Mouse (Mus musculus) heart, postnatal 0 days (tissue): Measurements from ENCODE around the gene Prdm10. TPM values are rescaled to one million over a fixed set of nuclear protein-coding genes. Genes with fewer than 3 reads are reported as not detected.

Source experiments
- ATAC-seq: fragments of 200-750 bp; cut with Nextera tagmentation; 2 replicates; pipeline ENCODE4 v1.8.0; 2017; ENCODE audit warnings: low read depth, moderate number of reproducible peaks, moderate library complexity; ENCODE audit not compliant: insufficient read depth
- DNase-seq: peaks from one replicate; pipeline ENCODE4 v3.0.0-alpha.2; 2016; ENCODE audit warnings: low spot score
- H3K27ac ChIP-seq: fragments of 300-500 bp; sonication (generic); 2 replicates; pipeline ENCODE4 v1.5.1; 2014; ENCODE audit warnings: low read depth, mild to moderate bottlenecking
- H3K27me3 ChIP-seq: fragments of 300-500 bp; sonication (generic); 2 replicates; pipeline ENCODE4 v1.6.1; 2014; ENCODE audit warnings: low read length, mixed read lengths; ENCODE audit not compliant: control insufficient read depth, insufficient read depth
- H3K36me3 ChIP-seq: fragments of 300-500 bp; sonication (generic); replicated peaks from 2 replicates; pipeline ENCODE4 v1.6.1; 2014; ENCODE audit warnings: low read length, mixed read lengths; ENCODE audit not compliant: control insufficient read depth, insufficient read depth
- H3K4me1 ChIP-seq: fragments of 300-500 bp; sonication (generic); 2 replicates; pipeline ENCODE4 v1.6.1; 2014; ENCODE audit warnings: antibody characterized with exemption; ENCODE audit not compliant: control insufficient read depth, insufficient read depth
- H3K4me2 ChIP-seq: fragments of 300-500 bp; sonication (generic); 2 replicates; pipeline ENCODE4 v1.6.1; 2014; ENCODE audit warnings: low read depth, mild to moderate bottlenecking, low read length, moderate library complexity
- H3K4me3 ChIP-seq: fragments of 300-500 bp; sonication (generic); 2 replicates; pipeline ENCODE4 v1.5.1; 2014; ENCODE audit warnings: low read depth, low read length
- H3K9ac ChIP-seq: fragments of 300-500 bp; sonication (generic); replicated peaks from 2 replicates; pipeline ENCODE4 v1.6.1; 2014; ENCODE audit warnings: low read depth, low read length, mixed read lengths
- H3K9me3 ChIP-seq: fragments of 300-500 bp; sonication (generic); replicated peaks from 2 replicates; pipeline ENCODE4 v1.6.1; 2016; ENCODE audit warnings: low read length; ENCODE audit not compliant: control insufficient read depth
- CTCF ChIP-seq: IDR thresholded peaks from 2 replicates; pipeline ENCODE4 v1.5.1; 2016; ENCODE audit warnings: antibody characterized with exemption, control low read depth, low read depth
- EP300 ChIP-seq: IDR thresholded peaks from 2 replicates; pipeline ENCODE4 v1.6.1; 2016; ENCODE audit warnings: antibody characterized with exemption, low read depth
- WGBS: fragments of 180-500 bp; shearing (Covaris S2); extraction: QIAGEN DNeasy Blood & Tissue Kit; methylation state at CpG from one replicate; pipeline ENCODE4 v1.1.7; 2014; 5-methylcytosine and 5-hydroxymethylcytosine counted together
- polyA plus RNA-seq: library from polyadenylated mRNA; unstranded; fragments of >200 nt; fragmentation: Nextera tagmentation; extraction: Ambion mirVana; gene quantifications from 2 replicates; pipeline ENCODE4 v1.2.1, GENCODE M21; 2015
- total RNA-seq: library from RNA; depleted of rRNA; stranded (reverse); fragments of >200 nt; gene quantifications from 2 replicates; pipeline ENCODE4 v1.2.3, GENCODE M21; 2014; ENCODE audit warnings: low replicate concordance

Prdm10 gene
- total and polyA plus RNA-seq, 2 experiments from 2014 or later: 1.2 to 2.6 TPM

DNA sequence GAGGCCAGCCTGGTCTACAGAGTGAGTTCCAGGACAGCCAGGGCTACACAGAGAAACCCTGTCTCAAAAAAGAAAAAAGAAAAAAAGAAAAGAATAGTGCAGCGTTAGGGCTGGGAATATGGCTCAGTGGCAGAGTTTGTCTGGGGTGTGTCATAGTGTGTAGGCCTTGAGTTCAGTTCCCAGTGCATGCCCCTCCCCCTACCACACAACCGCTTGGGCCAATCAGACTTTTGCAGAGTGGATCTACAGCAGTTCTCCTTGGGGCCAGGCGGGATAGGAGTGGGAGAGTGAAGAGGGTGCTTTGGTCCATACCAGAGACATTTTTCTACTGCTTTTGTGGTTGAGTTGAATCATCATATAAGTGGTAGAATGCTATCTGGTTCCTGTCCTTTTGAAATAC lies 3.6 kb downstream of the Prdm10 start:
- Histone ChIP-seq H3K27me3 (no peaks in the 10 kb centered on the region), H3K36me3 (no peaks in the 10 kb centered on the region), H3K9ac (no peak overlapping the region), H3K4me1 (peaks cover 7% of the 10 kb centered on the region; the same call in 1 of the 2 replicates), H3K9me3 (no peaks in the 10 kb centered on the region), H3K4me2 (no peak overlapping the region), H3K27ac (no peak overlapping the region), H3K4me3 (no peak overlapping the region)
- TF ChIP-seq EP300 (no peak), CTCF (no peak)
- 88% methylated on average over 3 of the region's 3 CpGs for WGBS
- DNase-seq (no peak), ATAC-seq (no peak)

DNA sequence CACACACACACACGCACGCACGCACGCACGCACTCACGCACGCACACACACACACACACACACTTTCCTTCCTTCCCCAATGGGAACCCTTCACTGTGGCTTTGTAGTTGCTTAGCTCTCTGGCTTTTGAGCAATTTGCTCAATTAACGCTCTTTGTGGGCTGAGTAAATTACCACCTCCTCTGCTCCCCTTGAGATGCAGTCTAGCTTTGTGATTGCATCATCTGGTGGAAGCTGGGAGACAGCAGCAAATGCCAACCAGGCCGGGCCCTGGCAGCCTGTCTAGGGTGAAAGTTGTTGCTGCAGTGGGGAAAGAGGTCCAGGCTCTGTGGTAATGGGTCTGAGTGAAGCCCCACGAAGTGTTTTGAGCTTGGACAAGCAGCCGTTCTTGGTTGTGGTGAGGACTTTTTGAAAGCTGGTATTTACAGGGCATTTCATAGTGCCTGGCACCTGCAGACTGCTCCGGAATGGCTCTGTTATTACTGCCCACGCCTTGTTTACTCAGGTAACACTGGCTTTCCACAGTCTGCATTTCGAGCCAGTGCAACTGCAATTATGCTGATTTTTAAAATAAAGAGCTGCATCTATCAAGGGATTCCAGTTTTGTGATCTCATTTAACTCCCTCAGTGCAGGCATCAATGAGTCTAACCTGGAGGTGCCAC lies 10.0 kb downstream of the Prdm10 start:
- DNase-seq (no peak), ATAC-seq (no peak)
- Histone ChIP-seq H3K9ac (no peak overlapping the region), H3K4me2 (no peak overlapping the region), H3K4me1 (peaks cover 5% of the 10 kb centered on the region; the same call in 1 of the 2 replicates), H3K27me3 (no peaks in the 10 kb centered on the region), H3K4me3 (no peak overlapping the region), H3K27ac (no peak overlapping the region), H3K9me3 (no peaks in the 10 kb centered on the region), H3K36me3 (no peaks in the 10 kb centered on the region)
- no peak for TF ChIP-seq CTCF
- no peak for TF ChIP-seq EP300
- 83% methylated on average over 14 of the region's 14 CpGs for WGBS

DNA sequence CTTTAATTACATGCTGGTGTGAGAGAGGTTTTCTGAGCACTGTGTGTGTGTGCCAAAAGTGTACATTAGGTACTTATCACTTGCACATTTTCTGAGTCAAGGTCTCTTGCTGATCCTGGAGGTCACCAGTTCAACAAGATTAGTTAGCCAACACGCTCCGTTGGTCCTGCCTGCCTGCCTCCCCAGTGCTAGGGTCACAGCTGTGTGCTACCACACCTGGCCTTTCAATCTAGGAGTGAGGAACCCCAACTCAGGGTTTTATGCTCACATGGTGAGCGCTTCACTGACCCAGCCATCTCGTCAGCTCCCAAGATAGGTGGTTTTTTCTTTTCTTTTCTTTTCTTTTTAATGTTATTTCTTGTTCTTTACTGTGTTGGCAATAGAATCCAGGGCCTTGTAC lies 11.6 kb downstream of the Prdm10 start:
- TF ChIP-seq CTCF: no peak
- no peak for TF ChIP-seq EP300
- Histone ChIP-seq H3K4me3 (no peak overlapping the region), H3K4me1 (peaks cover 5% of the 10 kb centered on the region; the same call in 1 of the 2 replicates), H3K9ac (no peak overlapping the region), H3K27me3 (no peaks in the 10 kb centered on the region), H3K27ac (no peak overlapping the region), H3K36me3 (no peaks in the 10 kb centered on the region), H3K9me3 (no peaks in the 10 kb centered on the region), H3K4me2 (no peak overlapping the region)
- 83% methylated on average over 4 of the region's 4 CpGs for WGBS
- no peak for DNase-seq
- ATAC-seq: no peak

DNA sequence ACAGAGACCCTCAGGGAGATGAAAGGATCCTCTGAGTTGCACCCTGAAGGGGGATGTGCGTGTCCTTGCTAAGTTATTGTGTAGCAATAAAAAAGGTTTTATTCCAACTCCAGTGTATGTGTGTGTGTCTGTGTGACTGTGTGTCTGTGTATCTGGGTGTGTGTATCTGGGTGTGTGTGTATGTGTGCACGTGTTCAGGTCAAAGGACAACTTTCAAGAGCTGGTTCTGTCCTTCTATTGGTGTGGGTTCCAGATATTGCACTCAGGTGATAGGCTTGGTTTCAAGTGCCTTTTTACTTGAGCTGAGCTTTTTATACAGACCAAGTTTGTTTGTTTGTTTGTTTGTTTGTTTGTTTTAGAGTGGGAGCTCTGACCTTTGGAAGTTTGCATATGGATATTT lies 12.9 kb downstream of the Prdm10 start:
- no peak for ATAC-seq
- no peak for TF ChIP-seq CTCF
- no peak for TF ChIP-seq EP300
- peaks cover 5% of the 10 kb centered on the region; the same call in 1 of the 2 replicates for H3K4me1 ChIP-seq
- no peak overlapping the region for H3K4me3 ChIP-seq
- no peak overlapping the region for H3K9ac ChIP-seq
- no peak overlapping the region for H3K4me2 ChIP-seq
- H3K27ac ChIP-seq: no peak overlapping the region
- WGBS: 81% methylated on average over 2 of the region's 2 CpGs
- DNase-seq: no peak
- no peaks in the 10 kb centered on the region for H3K36me3 ChIP-seq
- H3K9me3 ChIP-seq: no peaks in the 10 kb centered on the region
- H3K27me3 ChIP-seq: no peaks in the 10 kb centered on the region

DNA sequence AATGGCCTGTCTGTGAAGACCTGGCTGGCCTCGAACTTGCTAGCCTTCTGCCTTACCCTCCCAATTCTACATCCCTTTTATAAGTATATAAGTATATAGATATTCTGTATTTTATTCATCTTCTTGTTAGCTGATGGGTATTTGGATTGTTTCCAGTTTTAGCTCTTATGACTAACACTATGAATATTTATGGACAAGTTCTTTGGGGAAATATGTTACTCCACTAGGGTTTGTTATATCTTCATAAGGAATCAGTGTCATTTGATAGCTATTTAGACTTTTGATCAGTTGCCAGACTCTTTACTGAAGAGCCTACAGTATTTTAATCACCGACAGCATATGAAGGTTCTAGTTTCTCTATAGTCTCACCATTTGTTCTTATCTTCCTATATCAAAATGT lies 15.0 kb downstream of the Prdm10 start:
- TF ChIP-seq CTCF (no peak), EP300 (no peak)
- Histone ChIP-seq H3K4me3 (no peak overlapping the region), H3K4me1 (peaks cover 8% of the 10 kb centered on the region), H3K36me3 (no peaks in the 10 kb centered on the region), H3K27ac (no peak overlapping the region), H3K9ac (no peak overlapping the region), H3K9me3 (no peaks in the 10 kb centered on the region), H3K27me3 (no peaks in the 10 kb centered on the region), H3K4me2 (no peak overlapping the region)
- DNase-seq: no peak
- ATAC-seq: no peak
- 65% methylated on average over 2 of the region's 2 CpGs for WGBS

DNA sequence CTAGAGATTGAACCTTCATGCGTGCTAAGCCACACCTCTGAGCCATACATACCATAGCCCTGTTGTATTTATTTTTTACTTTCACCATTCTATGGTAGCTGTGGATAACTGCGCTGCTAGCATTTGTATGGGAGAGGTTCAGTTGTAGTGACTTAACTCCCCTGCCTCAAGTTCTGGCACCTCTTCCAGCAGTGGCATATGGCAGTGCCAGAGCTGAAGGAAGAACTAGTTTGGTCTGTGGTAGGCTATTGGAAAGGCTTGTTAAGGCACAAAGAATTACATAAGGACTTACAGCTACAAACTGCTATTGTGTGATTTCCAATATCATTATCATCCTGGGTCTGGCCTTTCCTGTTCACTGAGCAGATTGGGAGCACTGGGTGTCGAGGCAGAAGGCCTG lies 16.0 kb downstream of the Prdm10 start:
- H3K36me3 ChIP-seq: no peaks in the 10 kb centered on the region
- no peak overlapping the region for H3K9ac ChIP-seq
- DNase-seq (no peak), ATAC-seq (no peak)
- no peaks in the 10 kb centered on the region for H3K27me3 ChIP-seq
- H3K27ac ChIP-seq: no peak overlapping the region
- peaks cover 12% of the 10 kb centered on the region for H3K4me1 ChIP-seq
- no peak overlapping the region for H3K4me3 ChIP-seq
- 83% methylated on average over 3 of the region's 3 CpGs for WGBS
- TF ChIP-seq CTCF (no peak), EP300 (no peak)
- H3K4me2 ChIP-seq: no peak overlapping the region
- no peaks in the 10 kb centered on the region for H3K9me3 ChIP-seq
